Comparison of ENCODE assay signal across 13 mouse cellular contexts in genomic region chr7:141379584-141379983, GRCm38 (mm10). TPM values are rescaled to one million over a fixed set of nuclear protein-coding genes. Genes with fewer than 3 reads are reported as not detected.
DNase-seq lines count a peak whose midpoint lies in the region; ATAC-seq lines count a peak whose summit lies in the region.
"Had no signal": no experiment of that assay in that cellular context is flagged by ENCODE, and none has a peak within 500 bp of the region (broad histone marks: within the 10 kb centered on the region; RNA-seq: fewer than 3 reads in every experiment).

No protein-coding gene starts in this region.

- H3K36me3 ChIP-seq in liver, embryonic 12.5 days: no peaks in the 10 kb centered on the region
- no peaks in the 10 kb centered on the region for H3K36me3 ChIP-seq in midbrain, embryonic 11.5 days (ENCODE audit: control insufficient read depth, insufficient read depth, low read length)
- no peaks in the 10 kb centered on the region for H3K36me3 ChIP-seq in heart, embryonic 11.5 days (ENCODE audit: control insufficient read depth, insufficient read depth, low read length)
- H3K36me3 ChIP-seq: embryonic facial prominence, embryonic 13.5 days had no signal

- peak; percentile 47 for DNase-seq in 3134 (ENCODE audit: extremely low read depth, insufficient read length, low spot score)
- peak; percentile 52 for DNase-seq in NIH3T3 (ENCODE audit: low read depth)
- DNase-seq in layer of hippocampus, adult 8-10 months (ENCODE audit: low spot score in 2 of 2): no peak
- DNase-seq in midbrain, embryonic 11.5 days (ENCODE audit: low spot score, missing footprints): no peak
- no peak for DNase-seq in heart, postnatal 36 days
- DNase-seq: cerebellum, adult 2 months; heart, postnatal 14 days; kidney, postnatal 36 days had no signal

- H3K9me3 ChIP-seq in liver, embryonic 12.5 days (replicated peaks): no peaks in the 10 kb centered on the region
- H3K9me3 ChIP-seq in midbrain, embryonic 11.5 days (ENCODE audit: control insufficient read depth, low read length): no peaks in the 10 kb centered on the region
- no peaks in the 10 kb centered on the region for H3K9me3 ChIP-seq in heart, embryonic 11.5 days (replicated peaks; ENCODE audit: control insufficient read depth, low read length)
- H3K9me3 ChIP-seq: embryonic facial prominence, embryonic 13.5 days had no signal

- no peak overlapping the region for H3K9ac ChIP-seq in liver, embryonic 12.5 days
- no peak overlapping the region for H3K9ac ChIP-seq in midbrain, embryonic 11.5 days (ENCODE audit: low read length)
- no peak overlapping the region for H3K9ac ChIP-seq in heart, embryonic 11.5 days (ENCODE audit: low read depth, low read length)
- H3K9ac ChIP-seq: embryonic facial prominence, embryonic 13.5 days had no signal

- no peaks in the 10 kb centered on the region for H3K27me3 ChIP-seq in liver, embryonic 12.5 days (replicated peaks)
- H3K27me3 ChIP-seq in midbrain, embryonic 11.5 days (ENCODE audit: control insufficient read depth, insufficient read depth, low read length): no peaks in the 10 kb centered on the region
- H3K27me3 ChIP-seq in heart, embryonic 11.5 days (ENCODE audit: control insufficient read depth, insufficient read depth, low read length): peaks cover 8% of the 10 kb centered on the region; the same call in 1 of the 2 replicates

- no peak overlapping the region for H3K4me2 ChIP-seq in liver, embryonic 12.5 days
- no peak overlapping the region for H3K4me2 ChIP-seq in midbrain, embryonic 11.5 days
- no peak overlapping the region for H3K4me2 ChIP-seq in heart, embryonic 11.5 days
- H3K4me2 ChIP-seq: embryonic facial prominence, embryonic 13.5 days had no signal

- H3K4me3 ChIP-seq in liver, embryonic 12.5 days: no peak overlapping the region
- no peak overlapping the region for H3K4me3 ChIP-seq in midbrain, embryonic 11.5 days (ENCODE audit: low read depth, low read length)
- no peak overlapping the region for H3K4me3 ChIP-seq in heart, embryonic 11.5 days (ENCODE audit: low read depth, low read length)
- H3K4me3 ChIP-seq: embryonic facial prominence, embryonic 13.5 days had no signal

- peak; percentile 48; the same call in 1 of the 2 replicates for ATAC-seq in liver, embryonic 12.5 days
- ATAC-seq in megakaryocyte, adult 5-6 weeks (ENCODE audit: poor library complexity, severe bottlenecking): peak; percentile 86
- no peak for ATAC-seq in midbrain, embryonic 11.5 days (ENCODE audit: low FRiP score)
- no peak for ATAC-seq in heart, embryonic 11.5 days (replicated peaks; ENCODE audit: insufficient number of reproducible peaks, low FRiP score, low TSS enrichment)
- ATAC-seq: forebrain, embryonic 16.5 days had no signal

- peak overlapping the region; percentile 45 for H3K27ac ChIP-seq in liver, embryonic 12.5 days
- no peak overlapping the region for H3K27ac ChIP-seq in midbrain, embryonic 11.5 days (ENCODE audit: low read depth, low read length)
- no peak overlapping the region for H3K27ac ChIP-seq in heart, embryonic 11.5 days (ENCODE audit: low read depth, low read length)
- H3K27ac ChIP-seq: embryonic facial prominence, embryonic 13.5 days had no signal

- intact Hi-C loops in heart, postnatal 36 days (cut with DNase I): no loop called here

- H3K4me1 ChIP-seq in liver, embryonic 12.5 days: peaks cover 28% of the 10 kb centered on the region
- H3K4me1 ChIP-seq in midbrain, embryonic 11.5 days (ENCODE audit: control insufficient read depth, insufficient read depth, low read length): no peaks in the 10 kb centered on the region
- H3K4me1 ChIP-seq in heart, embryonic 11.5 days (ENCODE audit: control insufficient read depth, insufficient read depth, low read length): no peaks in the 10 kb centered on the region
- H3K4me1 ChIP-seq: embryonic facial prominence, embryonic 13.5 days had no signal

- 36% methylated on average over 4 of the region's 4 CpGs for WGBS in liver, embryonic 12.5 days (ENCODE audit: insufficient replicate concordance)
- WGBS in midbrain, embryonic 11.5 days: 77% methylated on average over 4 of the region's 4 CpGs
- 65% methylated on average over 4 of the region's 4 CpGs for WGBS in heart, embryonic 11.5 days (ENCODE audit: insufficient replicate concordance)

RNA-seq across cellular contexts. Expression of gene Taldo1, which starts 12.4 kb away (rescaled TPM):
- polyA plus RNA-seq in liver, embryonic 12.5 days (2016; fragmentation: Nextera tagmentation; extraction: Ambion mirVana): 516 and 525 TPM in 2 replicates
- 197 and 213 TPM in 2 replicates for total RNA-seq in megakaryocyte, adult 5-6 weeks (2015)
- 795 and 884 TPM in 2 replicates for total RNA-seq in megakaryocyte, adult 5-6 weeks (2017)
- 100 to 1,000 TPM; 107 to 127 (median 116) TPM for total RNA-seq in layer of hippocampus, adult 8-10 months (2022)
- 386 and 400 TPM in 2 replicates for polyA plus RNA-seq in midbrain, embryonic 11.5 days (2014; fragmentation: Nextera tagmentation; extraction: Ambion mirVana)
- 100 to 1,000 TPM; 114 to 116 TPM for total RNA-seq in heart, postnatal 36 days (2021)
- polyA plus RNA-seq in heart, embryonic 11.5 days (2014; fragmentation: Nextera tagmentation; extraction: Ambion mirVana): 288 and 291 TPM in 2 replicates

RNA-seq across cellular contexts. Expression of gene Gatd1, which starts 34.4 kb away (rescaled TPM):
- 21.1 and 22.8 TPM in 2 replicates for polyA plus RNA-seq in liver, embryonic 12.5 days (2016; fragmentation: Nextera tagmentation; extraction: Ambion mirVana)
- total RNA-seq in megakaryocyte, adult 5-6 weeks (2015): 22.8 and 26.4 TPM in 2 replicates
- 12.9 and 13.1 TPM in 2 replicates for total RNA-seq in megakaryocyte, adult 5-6 weeks (2017)
- total RNA-seq in layer of hippocampus, adult 8-10 months (2022): 10 to 100 TPM; 36.8 to 41.3 (median 38.6) TPM
- polyA plus RNA-seq in midbrain, embryonic 11.5 days (2014; fragmentation: Nextera tagmentation; extraction: Ambion mirVana): 34.0 and 36.1 TPM in 2 replicates
- 10 to 100 TPM; 14.9 to 16.7 TPM for total RNA-seq in heart, postnatal 36 days (2021)
- 29.3 and 32.2 TPM in 2 replicates for polyA plus RNA-seq in heart, embryonic 11.5 days (2014; fragmentation: Nextera tagmentation; extraction: Ambion mirVana)

RNA-seq across cellular contexts. Expression of gene Eps8l2, which starts 40.9 kb away (rescaled TPM):
- 4.9 and 5.6 TPM in 2 replicates for polyA plus RNA-seq in liver, embryonic 12.5 days (2016; fragmentation: Nextera tagmentation; extraction: Ambion mirVana)
- total RNA-seq in megakaryocyte, adult 5-6 weeks (2015): not detected in 2 replicates
- not detected in 2 replicates for total RNA-seq in megakaryocyte, adult 5-6 weeks (2017)
- 1 to 10 TPM; 3.6 to 7.2 (median 6.4) TPM for total RNA-seq in layer of hippocampus, adult 8-10 months (2022)
- polyA plus RNA-seq in midbrain, embryonic 11.5 days (2014; fragmentation: Nextera tagmentation; extraction: Ambion mirVana): 0.97 and 1.3 TPM in 2 replicates
- 1 to 10 TPM; 3.3 to 3.7 TPM for total RNA-seq in heart, postnatal 36 days (2021)
- 0.51 and 0.82 TPM in 2 replicates for polyA plus RNA-seq in heart, embryonic 11.5 days (2014; fragmentation: Nextera tagmentation; extraction: Ambion mirVana)

RNA-seq across cellular contexts. Expression of gene Cend1, which starts 49.7 kb away (rescaled TPM):
- polyA plus RNA-seq in liver, embryonic 12.5 days (2016; fragmentation: Nextera tagmentation; extraction: Ambion mirVana): 0.10 and 0.16 TPM in 2 replicates
- total RNA-seq in megakaryocyte, adult 5-6 weeks (2015): 0.18 TPM in 1 of 2 replicates, not detected in the other
- total RNA-seq in megakaryocyte, adult 5-6 weeks (2017): not detected in 2 replicates
- 100 to 1,000 TPM; 248 to 286 (median 272) TPM for total RNA-seq in layer of hippocampus, adult 8-10 months (2022)
- polyA plus RNA-seq in midbrain, embryonic 11.5 days (2014; fragmentation: Nextera tagmentation; extraction: Ambion mirVana): 5.8 and 5.9 TPM in 2 replicates
- 1 to 10 TPM in 1 of 2 experiments, under 1 TPM in 1; 0.80 to 1.5 TPM for total RNA-seq in heart, postnatal 36 days (2021)
- 7.4 and 9.3 TPM in 2 replicates for polyA plus RNA-seq in heart, embryonic 11.5 days (2014; fragmentation: Nextera tagmentation; extraction: Ambion mirVana)

RNA-seq across cellular contexts. Expression of gene Tmem80, which starts 52.0 kb away (rescaled TPM):
- 24.3 and 24.8 TPM in 2 replicates for polyA plus RNA-seq in liver, embryonic 12.5 days (2016; fragmentation: Nextera tagmentation; extraction: Ambion mirVana)
- total RNA-seq in megakaryocyte, adult 5-6 weeks (2015): 11.8 and 12.0 TPM in 2 replicates
- total RNA-seq in megakaryocyte, adult 5-6 weeks (2017): 6.0 and 8.7 TPM in 2 replicates
- 10 to 100 TPM; 32.4 to 36.5 (median 34.7) TPM for total RNA-seq in layer of hippocampus, adult 8-10 months (2022)
- polyA plus RNA-seq in midbrain, embryonic 11.5 days (2014; fragmentation: Nextera tagmentation; extraction: Ambion mirVana): 31.4 and 34.4 TPM in 2 replicates
- total RNA-seq in heart, postnatal 36 days (2021): 10 to 100 TPM; 13.5 to 14.8 TPM
- 17.9 and 23.6 TPM in 2 replicates for polyA plus RNA-seq in heart, embryonic 11.5 days (2014; fragmentation: Nextera tagmentation; extraction: Ambion mirVana)

Comparison
In these comparisons a context has a peak if more than half of its experiments do, and no peak if none do; other contexts are left out.
1. DNase-seq: peak in 3134 (single experiment) and NIH3T3 (single experiment); none in layer of hippocampus, adult 8-10 months (0 of 2), midbrain, embryonic 11.5 days (single experiment) and heart, postnatal 36 days (0 of 2).
2. ATAC-seq: peak in liver, embryonic 12.5 days (single experiment) and megakaryocyte, adult 5-6 weeks (single experiment); none in midbrain, embryonic 11.5 days (single experiment) and heart, embryonic 11.5 days (single experiment).
3. RNA of gene Eps8l2, which starts 40.9 kb away (total RNA-seq): 3.6 to 7.2 TPM in layer of hippocampus, adult 8-10 months and 3.3 to 3.7 TPM in heart, postnatal 36 days; not detected in megakaryocyte, adult 5-6 weeks; every median in the first group is over 4 times any median in the second.